Mouse (Mus musculus): ENCODE measurements at regions not wholly inside any gene's neighbourhood (a gene's known extent, or its start where the extent isn't known, plus 50 kb on each side); places are given as distances from the start of the nearest gene placed in this dataset.
"Not testable (repeated sequence)": the region's sequence is repeated elsewhere in the genome, so short reads cannot be mapped to it uniquely, and the experiment has no call there.

DNA sequence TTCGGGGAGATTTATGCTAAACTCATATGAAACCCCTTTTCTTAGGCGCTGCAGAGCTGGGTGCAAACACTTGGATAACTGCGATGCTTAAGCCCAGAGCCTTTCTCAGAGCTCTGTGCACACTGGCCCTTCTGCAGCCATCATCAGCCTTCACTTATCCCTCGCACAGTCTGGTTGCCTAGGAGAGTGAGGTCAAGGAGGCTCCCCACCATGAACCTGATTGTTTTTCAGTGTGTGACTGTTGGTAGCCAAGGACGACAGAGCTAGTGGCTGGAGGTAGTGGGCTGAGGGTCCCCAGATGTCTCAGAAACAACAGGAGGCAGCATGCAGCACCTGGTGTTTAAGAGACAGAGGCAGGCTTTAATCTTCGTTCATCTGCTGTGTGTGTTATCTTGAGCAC is 108.6 kb upstream of the Gadl1 start:
- no peak for TF ChIP-seq CTCF (conservative IDR thresholded peaks at IDR 0.05)
- no peak for DNase-seq (ENCODE audit: low spot score in 2 of 2)
- no peak overlapping the region for H3K4me3 ChIP-seq

GRCm38 (mm10) chr9:115803071-115803470 is 106.2 kb upstream of the Gadl1 start:
- TF ChIP-seq CTCF (conservative IDR thresholded peaks at IDR 0.05), result no peak
- H3K4me3 ChIP-seq, result no peak overlapping the region
- H3K27ac ChIP-seq, result no peak overlapping the region
- DNase-seq (ENCODE audit: low spot score in 2 of 2), result no peak

More for the DNA sequence above, 108.6 kb upstream of the Gadl1 start:
- no peak overlapping the region for H3K27ac ChIP-seq

DNA sequence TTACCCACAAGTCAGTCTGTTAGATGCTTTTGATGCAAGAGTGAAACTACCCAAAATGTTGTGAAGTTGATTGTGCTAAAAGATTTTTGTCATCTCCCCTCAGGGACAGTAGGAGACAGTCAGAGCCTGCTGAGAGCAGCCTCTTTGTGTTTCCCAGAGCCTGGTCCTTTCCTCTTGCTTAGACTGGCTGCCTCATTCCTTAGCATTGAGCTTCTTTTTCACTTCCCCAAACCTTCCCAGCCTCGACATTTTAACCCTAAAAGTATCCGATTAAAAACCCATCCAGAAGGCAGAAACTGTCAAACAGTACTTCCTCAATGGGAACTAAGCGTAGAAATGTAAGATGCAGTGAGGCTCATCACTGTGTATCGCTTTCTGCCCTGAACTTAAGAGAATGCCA is 104.0 kb upstream of the Gadl1 start:
- no peak overlapping the region for H3K27ac ChIP-seq
- no peak overlapping the region for H3K4me3 ChIP-seq
- no peak for TF ChIP-seq CTCF (conservative IDR thresholded peaks at IDR 0.05)
- DNase-seq (ENCODE audit: low spot score in 2 of 2), result no peak

- TF ChIP-seq CTCF (conservative IDR thresholded peaks at IDR 0.05), result no peak
- no peak for DNase-seq (ENCODE audit: low spot score in 2 of 2)
- no peak overlapping the region for H3K27ac ChIP-seq
Observed at GRCm38 (mm10) chr9:115806018-115806702, 103.1 kb upstream of the Gadl1 start.

DNA sequence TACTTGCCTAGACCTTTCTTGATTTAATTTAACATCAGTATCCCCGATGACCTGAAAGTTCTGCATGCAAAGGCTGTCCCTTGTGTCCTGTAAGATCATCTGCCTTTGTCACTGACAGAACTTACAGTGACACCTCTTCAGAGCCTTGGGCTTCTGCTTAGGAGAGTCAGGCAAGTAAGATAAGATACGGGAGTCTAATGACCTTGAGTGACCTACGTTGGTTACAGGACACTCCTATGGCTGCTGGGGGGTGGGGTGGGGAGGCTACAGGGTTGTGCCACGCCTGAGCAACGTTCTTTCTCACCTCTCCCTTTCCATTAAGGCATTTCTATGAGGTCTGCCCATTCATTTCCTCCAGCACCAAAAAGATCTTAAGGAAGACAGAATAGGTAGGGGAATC is 69.1 kb upstream of the Gadl1 start:
- no peak overlapping the region for H3K4me3 ChIP-seq
- TF ChIP-seq CTCF (conservative IDR thresholded peaks at IDR 0.05), result no peak

More at GRCm38 (mm10) chr9:115806018-115806702, 103.1 kb upstream of the Gadl1 start:
- no peak overlapping the region for H3K4me3 ChIP-seq

GRCm38 (mm10) chr9:115840791-115841190 is 68.5 kb upstream of the Gadl1 start:
- no peak overlapping the region for H3K27ac ChIP-seq
- DNase-seq (ENCODE audit: low spot score in 2 of 2), result no peak
- H3K4me3 ChIP-seq, result no peak overlapping the region
- TF ChIP-seq CTCF (conservative IDR thresholded peaks at IDR 0.05), result no peak

More for the DNA sequence above, 69.1 kb upstream of the Gadl1 start:
- DNase-seq (ENCODE audit: low spot score in 2 of 2), result no peak
- H3K27ac ChIP-seq, result no peak overlapping the region

- no peak overlapping the region for H3K4me3 ChIP-seq
- no peak for TF ChIP-seq CTCF (conservative IDR thresholded peaks at IDR 0.05)
- no peak overlapping the region for H3K27ac ChIP-seq
- DNase-seq (ENCODE audit: low spot score in 2 of 2), result no peak
Observed at GRCm38 (mm10) chr9:115841684-115842083, 67.6 kb upstream of the Gadl1 start.

- no peak for TF ChIP-seq CTCF (conservative IDR thresholded peaks at IDR 0.05)
- Histone ChIP-seq H3K4me3 (no peak overlapping the region), H3K27ac (no peak overlapping the region)
- no peak for DNase-seq (ENCODE audit: low spot score in 2 of 2)
Observed at GRCm38 (mm10) chr9:115844340-115844739, 64.9 kb upstream of the Gadl1 start.

GRCm38 (mm10) chr9:115845091-115845490 is 64.2 kb upstream of the Gadl1 start:
- Histone ChIP-seq H3K27ac (no peak overlapping the region), H3K4me3 (no peak overlapping the region)
- no peak for DNase-seq (ENCODE audit: low spot score in 2 of 2)
- TF ChIP-seq CTCF (conservative IDR thresholded peaks at IDR 0.05), result no peak

DNA sequence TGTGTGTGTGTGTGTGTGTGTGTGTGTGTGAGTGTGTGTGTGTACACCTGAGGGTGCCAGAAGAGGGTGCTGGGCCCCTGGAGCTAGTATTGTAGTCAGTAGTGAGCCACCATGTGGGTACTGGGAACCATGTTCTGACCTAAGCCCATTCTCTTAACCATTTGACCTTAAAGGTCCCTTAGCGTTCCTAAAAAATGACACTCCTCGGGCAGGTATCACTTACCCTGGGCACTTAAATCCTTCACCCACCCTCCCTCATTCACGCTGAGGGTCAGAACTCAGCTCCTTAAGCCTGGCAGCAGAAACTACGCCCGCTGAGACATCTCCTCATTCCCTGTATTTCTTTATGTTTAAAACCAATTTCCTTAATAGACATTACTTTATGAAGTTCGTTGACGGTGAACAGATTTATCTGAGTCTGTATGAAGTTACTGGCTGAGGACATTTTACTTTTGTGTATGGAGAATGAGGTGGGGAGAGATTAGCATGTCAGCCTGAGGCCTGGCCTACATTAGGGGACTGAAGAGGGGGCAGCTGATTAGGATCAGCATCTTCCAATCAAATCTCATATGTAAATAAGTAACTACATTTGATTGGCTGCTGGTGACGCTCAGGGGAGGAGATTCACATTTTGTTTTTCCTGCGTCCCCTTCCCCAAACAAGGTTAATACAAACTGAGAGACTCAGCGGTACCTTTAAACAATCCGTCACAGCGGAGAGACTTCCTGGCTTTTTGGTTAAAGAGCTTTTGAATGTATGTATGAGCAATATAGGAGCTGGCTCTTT is 61.8 kb upstream of the Gadl1 start:
- no peak for TF ChIP-seq CTCF (conservative IDR thresholded peaks at IDR 0.05)
- no peak overlapping the region for H3K27ac ChIP-seq
- no peak for DNase-seq (ENCODE audit: low spot score in 2 of 2)
- no peak overlapping the region for H3K4me3 ChIP-seq

DNA sequence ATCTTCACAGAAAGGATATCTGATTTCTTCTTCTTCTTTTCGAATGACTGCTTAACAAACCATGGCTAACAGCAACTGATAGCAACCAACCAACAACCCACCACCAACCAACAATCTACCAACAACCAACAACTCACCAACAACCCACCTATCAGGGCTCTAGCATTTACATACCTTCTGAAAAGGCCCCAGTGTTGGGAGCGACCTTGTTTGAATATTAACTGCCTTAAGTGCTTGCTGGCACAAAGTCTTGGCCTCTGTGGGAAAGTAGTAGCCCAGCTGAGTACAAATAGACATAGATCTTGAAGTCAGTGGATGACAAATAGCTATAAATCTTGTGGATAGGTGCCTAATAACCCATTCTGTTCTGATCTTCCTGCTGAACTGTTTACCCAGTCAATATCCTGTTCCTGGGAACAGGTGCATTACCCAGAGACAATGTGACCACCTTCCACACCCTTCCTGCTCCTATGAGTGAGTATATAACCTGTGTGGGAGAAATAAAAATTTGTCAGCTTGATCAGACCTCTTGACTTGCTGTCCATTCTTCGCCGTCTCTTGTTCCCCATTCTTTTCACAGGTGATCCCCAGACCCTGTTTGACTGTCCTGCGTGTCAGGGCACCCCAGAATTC is 55.9 kb upstream of the Gadl1 start:
- not testable (repeated sequence) for DNase-seq (ENCODE audit: low spot score in 2 of 2)

GRCm38 (mm10) chr9:115857301-115857700 is 52.0 kb upstream of the Gadl1 start:
- no peak for DNase-seq (ENCODE audit: low spot score in 2 of 2)
- no peak for TF ChIP-seq CTCF (conservative IDR thresholded peaks at IDR 0.05)
- Histone ChIP-seq H3K4me3 (no peak overlapping the region), H3K27ac (no peak overlapping the region)

More for the DNA sequence above, 55.9 kb upstream of the Gadl1 start:
- not testable (repeated sequence) for H3K27ac ChIP-seq, H3K4me3 ChIP-seq

- Histone ChIP-seq H3K27ac (no peak overlapping the region), H3K4me3 (no peak overlapping the region)
- TF ChIP-seq CTCF (conservative IDR thresholded peaks at IDR 0.05), result peak; percentile 64
- no peak for DNase-seq (ENCODE audit: low spot score in 2 of 2)
Observed at GRCm38 (mm10) chr9:115858848-115859247, 50.4 kb upstream of the Gadl1 start.

Small RNA genes in the stretch of these regions (microRNA-seq; reads per million reads assigned to microRNA genes)
- gene Gm22243 (0 reads per million in 2 experiments), gene Gm25510 (0 reads per million in 2 experiments), gene Gm26303 (0 reads per million in 2 experiments), gene Mir467h (0 reads per million in 2 experiments)
